Mouse (Mus musculus) neural tube, embryonic 13.5 days (tissue): ENCODE results near the gene Fxr2. TPM values are rescaled to one million over a fixed set of nuclear protein-coding genes. Genes with fewer than 3 reads are reported as not detected.

Source experiments
- ATAC-seq: fragments of 200-750 bp; cut with Nextera tagmentation; 2 replicates; pipeline ENCODE4 v1.8.0; 2017; ENCODE audit warnings: low read depth, mild to moderate bottlenecking, moderate TSS enrichment, moderate library complexity
- H3K27ac ChIP-seq: fragments of 300-500 bp; sonication (generic); replicated peaks from 2 replicates; pipeline ENCODE4 v1.5.1; 2015; ENCODE audit warnings: moderate library complexity, mild to moderate bottlenecking, inconsistent platforms
- H3K27me3 ChIP-seq: fragments of 300-500 bp; sonication (generic); 2 replicates; pipeline ENCODE4 v1.6.1; 2015; ENCODE audit warnings: mild to moderate bottlenecking, inconsistent platforms
- H3K36me3 ChIP-seq: fragments of 300-500 bp; sonication (generic); 2 replicates; pipeline ENCODE4 v1.6.1; 2015; ENCODE audit warnings: mild to moderate bottlenecking, inconsistent platforms
- H3K4me1 ChIP-seq: fragments of 300-500 bp; sonication (generic); replicated peaks from 2 replicates; pipeline ENCODE4 v1.6.1; 2015; ENCODE audit warnings: inconsistent platforms
- H3K4me2 ChIP-seq: fragments of 300-500 bp; sonication (generic); 2 replicates; pipeline ENCODE4 v1.6.1; 2015; ENCODE audit warnings: inconsistent platforms, mild to moderate bottlenecking, moderate library complexity
- H3K4me3 ChIP-seq: fragments of 300-500 bp; sonication (generic); 2 replicates; pipeline ENCODE4 v1.5.1; 2015; ENCODE audit warnings: mild to moderate bottlenecking, inconsistent platforms
- H3K9ac ChIP-seq: fragments of 300-500 bp; sonication (generic); 2 replicates; pipeline ENCODE4 v1.6.1; 2015; ENCODE audit warnings: moderate library complexity, mild to moderate bottlenecking, inconsistent platforms
- H3K9me3 ChIP-seq: fragments of 300-500 bp; sonication (generic); 2 replicates; pipeline ENCODE4 v1.6.1; 2016; ENCODE audit warnings: inconsistent platforms
- WGBS: fragments of 180-500 bp; shearing (Covaris S2); methylation state at CpG from one replicate; pipeline ENCODE4 v1.1.7; 2015; 5-methylcytosine and 5-hydroxymethylcytosine counted together
- polyA plus RNA-seq: library from polyadenylated mRNA; unstranded; fragments of >200 nt; fragmentation: Nextera tagmentation; extraction: Ambion mirVana; gene quantifications from 2 replicates; pipeline ENCODE4 v1.2.1, GENCODE M21; 2015

The Fxr2 gene
- polyA plus RNA-seq, 1 experiment from 2014 or later, result 55.1 TPM

GRCm38 (mm10) chr11:69633128-69633866, 507 bp downstream of the Fxr2 start:
- peak; percentile 59 for ATAC-seq
- H3K27ac ChIP-seq, result peak overlapping the region; percentile 97
- H3K4me3 ChIP-seq, result peak overlapping the region; percentile 99
- H3K9me3 ChIP-seq, result no peaks in the 10 kb centered on the region
- H3K27me3 ChIP-seq, result no peaks in the 10 kb centered on the region
- peak overlapping the region; percentile 99 for H3K9ac ChIP-seq
- peaks cover 15% of the 10 kb centered on the region for H3K36me3 ChIP-seq
- 1% methylated on average over 48 of the region's 50 CpGs for WGBS
- peaks cover 41% of the 10 kb centered on the region for H3K4me1 ChIP-seq
- H3K4me2 ChIP-seq, result peak overlapping the region; percentile 83

GRCm38 (mm10) chr11:69635471-69635870, 2.7 kb downstream of the Fxr2 start:
- no peak for ATAC-seq
- Histone ChIP-seq H3K27ac (no peak overlapping the region), H3K27me3 (no peaks in the 10 kb centered on the region), H3K9ac (0 out of 2 replicates have a peak overlapping the region, but pooled peaks have one; percentile 38), H3K4me3 (no peak overlapping the region; the same call in 1 of the 2 replicates), H3K9me3 (no peaks in the 10 kb centered on the region), H3K36me3 (peaks cover 33% of the 10 kb centered on the region), H3K4me2 (peak overlapping the region; percentile 83), H3K4me1 (peaks cover 41% of the 10 kb centered on the region)
- WGBS, result 89% methylated on average over 3 of the region's 3 CpGs

- H3K4me2 ChIP-seq, result no peak overlapping the region
- ATAC-seq, result no peak
- 93% methylated on average over 5 of the region's 5 CpGs for WGBS
- H3K27me3 ChIP-seq, result no peaks in the 10 kb centered on the region
- H3K27ac ChIP-seq, result no peak overlapping the region
- H3K4me3 ChIP-seq, result no peak overlapping the region
- peaks cover 99% of the 10 kb centered on the region for H3K36me3 ChIP-seq
- no peaks in the 10 kb centered on the region for H3K4me1 ChIP-seq
- H3K9me3 ChIP-seq, result no peaks in the 10 kb centered on the region
- H3K9ac ChIP-seq, result no peak overlapping the region
Measured at GRCm38 (mm10) chr11:69645860-69646259, 13.1 kb downstream of the Fxr2 start.

GRCm38 (mm10) chr11:69653399-69653798, 20.6 kb downstream of the Fxr2 start:
- WGBS, result 79% methylated on average over 5 of the region's 5 CpGs
- Histone ChIP-seq H3K4me1 (peaks cover 20% of the 10 kb centered on the region), H3K36me3 (peaks cover 90% of the 10 kb centered on the region), H3K9me3 (no peaks in the 10 kb centered on the region), H3K27ac (no peak overlapping the region), H3K4me2 (no peak overlapping the region), H3K9ac (no peak overlapping the region), H3K4me3 (no peak overlapping the region), H3K27me3 (no peaks in the 10 kb centered on the region)
- ATAC-seq, result no peak

GRCm38 (mm10) chr11:69654760-69655159, 22.0 kb downstream of the Fxr2 start:
- WGBS, result 48% methylated on average over 9 of the region's 9 CpGs
- no peaks in the 10 kb centered on the region for H3K9me3 ChIP-seq

GRCm38 (mm10) chr11:69655264-69656064, 22.7 kb downstream of the Fxr2 start, which contains the start of gene Sox15:
Gene Sox15, plus strand, starts transcription at chr11:69655314.
- Histone ChIP-seq H3K9me3 (no peaks in the 10 kb centered on the region), H3K27me3 (no peaks in the 10 kb centered on the region), H3K4me2 (no peak within 1 kb of the TSS), H3K36me3 (peaks cover 88% of the 10 kb centered on the region), H3K9ac (peak within 1 kb of the TSS; percentile 52; the same call in 1 of the 2 replicates), H3K4me1 (peaks cover 22% of the 10 kb centered on the region), H3K4me3 (0 out of 2 replicates have a peak within 1 kb of the TSS, but pooled peaks have one; percentile 1), H3K27ac (0 out of 2 replicates have a peak within 1 kb of the TSS, but pooled peaks have one; percentile 23)
- WGBS, result 26% methylated on average over 34 of the region's 34 CpGs
- ATAC-seq, result peak; percentile 75; the same call in 1 of the 2 replicates

More at GRCm38 (mm10) chr11:69654760-69655159, 22.0 kb downstream of the Fxr2 start:
- Histone ChIP-seq H3K9ac (0 out of 2 replicates have a peak overlapping the region, but pooled peaks have one; percentile 52), H3K36me3 (peaks cover 89% of the 10 kb centered on the region), H3K4me3 (no peak overlapping the region), H3K27ac (0 out of 2 replicates have a peak overlapping the region, but pooled peaks have one; percentile 2), H3K4me2 (no peak overlapping the region), H3K27me3 (no peaks in the 10 kb centered on the region), H3K4me1 (peaks cover 20% of the 10 kb centered on the region)
- no peak for ATAC-seq

GRCm38 (mm10) chr11:69656065-69656455, 23.3 kb downstream of the Fxr2 start:
- Histone ChIP-seq H3K4me1 (peaks cover 28% of the 10 kb centered on the region), H3K9me3 (no peaks in the 10 kb centered on the region), H3K27ac (0 out of 2 replicates have a peak overlapping the region, but pooled peaks have one; percentile 23), H3K27me3 (no peaks in the 10 kb centered on the region), H3K4me2 (no peak overlapping the region), H3K9ac (peak overlapping the region; percentile 52; the same call in 1 of the 2 replicates), H3K36me3 (peaks cover 84% of the 10 kb centered on the region), H3K4me3 (0 out of 2 replicates have a peak overlapping the region, but pooled peaks have one; percentile 1)
- no peak for ATAC-seq
- 75% methylated on average over 5 of the region's 5 CpGs for WGBS

- WGBS, result 78% methylated on average over 10 of the region's 10 CpGs
- no peak for ATAC-seq
- peaks cover 76% of the 10 kb centered on the region for H3K36me3 ChIP-seq
- no peak overlapping the region for H3K4me3 ChIP-seq
- no peaks in the 10 kb centered on the region for H3K9me3 ChIP-seq
- no peak overlapping the region for H3K9ac ChIP-seq
- no peak overlapping the region for H3K4me2 ChIP-seq
- peaks cover 36% of the 10 kb centered on the region for H3K4me1 ChIP-seq
- no peaks in the 10 kb centered on the region for H3K27me3 ChIP-seq
- no peak overlapping the region for H3K27ac ChIP-seq
Measured at GRCm38 (mm10) chr11:69656617-69657461, 24.0 kb downstream of the Fxr2 start.

GRCm38 (mm10) chr11:69657462-69657881, 24.7 kb downstream of the Fxr2 start:
- Histone ChIP-seq H3K36me3 (peaks cover 70% of the 10 kb centered on the region), H3K9me3 (no peaks in the 10 kb centered on the region)
- WGBS, result 80% methylated on average over 15 of the region's 15 CpGs

GRCm38 (mm10) chr11:69661221-69661881, 28.6 kb downstream of the Fxr2 start:
- Histone ChIP-seq H3K27me3 (no peaks in the 10 kb centered on the region), H3K27ac (peak overlapping the region; percentile 95), H3K36me3 (peaks cover 68% of the 10 kb centered on the region), H3K4me2 (peak overlapping the region; percentile 63), H3K4me3 (peak overlapping the region; percentile 57), H3K9me3 (no peaks in the 10 kb centered on the region), H3K9ac (peak overlapping the region; percentile 77), H3K4me1 (peaks cover 32% of the 10 kb centered on the region)
- no peak for ATAC-seq
- WGBS, result 84% methylated on average over 3 of the region's 3 CpGs

More at GRCm38 (mm10) chr11:69657462-69657881, 24.7 kb downstream of the Fxr2 start:
- Histone ChIP-seq H3K27ac (no peak overlapping the region), H3K4me2 (no peak overlapping the region), H3K4me1 (peaks cover 36% of the 10 kb centered on the region), H3K9ac (no peak overlapping the region), H3K27me3 (no peaks in the 10 kb centered on the region), H3K4me3 (no peak overlapping the region)
- ATAC-seq, result no peak
